Mouse (Mus musculus): ENCODE measurements around the gene Wdtc1. TPM values are rescaled to one million over a fixed set of nuclear protein-coding genes. Genes with fewer than 3 reads are reported as not detected.

Wdtc1 gene
- polyA plus RNA-seq, 1 experiment from 2014 or later: 14.0 TPM

- 83% methylated on average over 2 of the region's 2 CpGs for WGBS
- no peaks in the 10 kb centered on the region for H3K9me3 ChIP-seq (replicated peaks)
- no peak overlapping the region for H3K27ac ChIP-seq
- no peak overlapping the region for H3K4me3 ChIP-seq
- no peak for ATAC-seq
- H3K4me1 ChIP-seq: peaks cover 15% of the 10 kb centered on the region
- no peak overlapping the region for H3K9ac ChIP-seq
- no peak overlapping the region for H3K4me2 ChIP-seq
- H3K36me3 ChIP-seq (ENCODE audit: poor library complexity, severe bottlenecking): 0 out of 2 replicates have a peak, but pooled peaks cover 2% of the 10 kb centered on the region
- H3K27me3 ChIP-seq: peaks cover 12% of the 10 kb centered on the region; the same call in 1 of the 2 replicates
These were observed 13.1 kb downstream of the Wdtc1 start for GRCm38 (mm10) chr4:133340217-133340616.

- peak; percentile 99 for ATAC-seq
- WGBS: under 1% methylated on average over 57 of the region's 60 CpGs
- Histone ChIP-seq H3K9me3 (replicated peaks) (no peaks in the 10 kb centered on the region), H3K27ac (peak overlapping the region; percentile 89), H3K27me3 (peaks cover 12% of the 10 kb centered on the region; the same call in 1 of the 2 replicates), H3K4me1 (peaks cover 15% of the 10 kb centered on the region), H3K4me3 (peak overlapping the region; percentile 87), H3K9ac (peak overlapping the region; percentile 90), H3K4me2 (peak overlapping the region; percentile 83), H3K36me3 (ENCODE audit: poor library complexity, severe bottlenecking) (0 out of 2 replicates have a peak, but pooled peaks cover 4% of the 10 kb centered on the region)
These were observed 14.0 kb downstream of the Wdtc1 start for GRCm38 (mm10) chr4:133339148-133339749.

GRCm38 (mm10) chr4:133338521-133339095 is 14.7 kb downstream of the Wdtc1 start:
- WGBS: 1% methylated on average over 35 of the region's 39 CpGs
- H3K4me3 ChIP-seq: peak overlapping the region; percentile 87
- no peak; the same call in 1 of the 2 replicates for ATAC-seq

GRCm38 (mm10) chr4:133337833-133338520 is 15.3 kb downstream of the Wdtc1 start:
- Histone ChIP-seq H3K27me3 (peaks cover 7% of the 10 kb centered on the region; the same call in 1 of the 2 replicates), H3K27ac (no peak overlapping the region), H3K36me3 (ENCODE audit: poor library complexity, severe bottlenecking) (0 out of 2 replicates have a peak, but pooled peaks cover 4% of the 10 kb centered on the region), H3K4me3 (peak overlapping the region; percentile 87), H3K4me1 (peaks cover 19% of the 10 kb centered on the region), H3K9me3 (replicated peaks) (no peaks in the 10 kb centered on the region), H3K4me2 (peak overlapping the region; percentile 83), H3K9ac (peak overlapping the region; percentile 90)
- ATAC-seq: no peak
- 14% methylated on average over 14 of the region's 14 CpGs for WGBS

More at GRCm38 (mm10) chr4:133338521-133339095, 14.7 kb downstream of the Wdtc1 start:
- Histone ChIP-seq H3K4me2 (peak overlapping the region; percentile 83), H3K9ac (peak overlapping the region; percentile 90), H3K9me3 (replicated peaks) (no peaks in the 10 kb centered on the region), H3K4me1 (peaks cover 15% of the 10 kb centered on the region), H3K27me3 (peaks cover 12% of the 10 kb centered on the region; the same call in 1 of the 2 replicates), H3K27ac (peak overlapping the region; percentile 89), H3K36me3 (ENCODE audit: poor library complexity, severe bottlenecking) (0 out of 2 replicates have a peak, but pooled peaks cover 4% of the 10 kb centered on the region)

- no peak overlapping the region for H3K27ac ChIP-seq
- no peaks in the 10 kb centered on the region for H3K9me3 ChIP-seq (replicated peaks)
- no peak overlapping the region for H3K4me2 ChIP-seq
- no peak for ATAC-seq
- H3K4me3 ChIP-seq: no peak overlapping the region
- no peak overlapping the region for H3K9ac ChIP-seq
- H3K4me1 ChIP-seq: peaks cover 18% of the 10 kb centered on the region
- H3K36me3 ChIP-seq (ENCODE audit: poor library complexity, severe bottlenecking): 0 out of 2 replicates have a peak, but pooled peaks cover 4% of the 10 kb centered on the region
- WGBS: 36% methylated on average over 6 of the region's 6 CpGs
- H3K27me3 ChIP-seq: no peaks in the 10 kb centered on the region
These were observed 20.0 kb downstream of the Wdtc1 start for GRCm38 (mm10) chr4:133333306-133333705.

GRCm38 (mm10) chr4:133330296-133330695 is 23.0 kb downstream of the Wdtc1 start:
- 0 out of 2 replicates have a peak, but pooled peaks cover 3% of the 10 kb centered on the region for H3K36me3 ChIP-seq (ENCODE audit: poor library complexity, severe bottlenecking)
- 81% methylated on average over 4 of the region's 4 CpGs for WGBS
- ATAC-seq: no peak
- no peak overlapping the region for H3K27ac ChIP-seq
- no peak overlapping the region for H3K9ac ChIP-seq
- no peaks in the 10 kb centered on the region for H3K9me3 ChIP-seq (replicated peaks)
- no peak overlapping the region for H3K4me3 ChIP-seq
- H3K4me1 ChIP-seq: peaks cover 4% of the 10 kb centered on the region; the same call in 1 of the 2 replicates
- no peaks in the 10 kb centered on the region for H3K27me3 ChIP-seq
- H3K4me2 ChIP-seq: no peak overlapping the region

GRCm38 (mm10) chr4:133328129-133328528 is 25.2 kb downstream of the Wdtc1 start:
- Histone ChIP-seq H3K9me3 (replicated peaks) (no peaks in the 10 kb centered on the region), H3K4me3 (no peak overlapping the region), H3K4me1 (no peaks in the 10 kb centered on the region), H3K27ac (no peak overlapping the region), H3K9ac (no peak overlapping the region), H3K4me2 (no peak overlapping the region), H3K27me3 (no peaks in the 10 kb centered on the region), H3K36me3 (ENCODE audit: poor library complexity, severe bottlenecking) (peaks cover 5% of the 10 kb centered on the region)
- no peak for ATAC-seq
- WGBS: 86% methylated on average over 7 of the region's 7 CpGs

- Histone ChIP-seq H3K27ac (no peak overlapping the region), H3K4me3 (no peak overlapping the region), H3K4me1 (no peaks in the 10 kb centered on the region), H3K4me2 (no peak overlapping the region), H3K36me3 (ENCODE audit: poor library complexity, severe bottlenecking) (peaks cover 25% of the 10 kb centered on the region), H3K27me3 (no peaks in the 10 kb centered on the region), H3K9me3 (replicated peaks) (no peaks in the 10 kb centered on the region), H3K9ac (no peak overlapping the region)
- ATAC-seq: no peak
- 91% methylated on average over 3 of the region's 3 CpGs for WGBS
These were observed 33.6 kb downstream of the Wdtc1 start for GRCm38 (mm10) chr4:133319667-133320066.

GRCm38 (mm10) chr4:133315991-133316390 is 37.3 kb downstream of the Wdtc1 start:
- ATAC-seq: no peak
- no peaks in the 10 kb centered on the region for H3K4me1 ChIP-seq
- H3K27ac ChIP-seq: no peak overlapping the region
- H3K27me3 ChIP-seq: no peaks in the 10 kb centered on the region
- H3K4me3 ChIP-seq: no peak overlapping the region
- no peaks in the 10 kb centered on the region for H3K9me3 ChIP-seq (replicated peaks)
- peaks cover 31% of the 10 kb centered on the region for H3K36me3 ChIP-seq (ENCODE audit: poor library complexity, severe bottlenecking)
- 93% methylated on average over 5 of the region's 5 CpGs for whole genome bisulfite sequencing
- no peak overlapping the region for H3K4me2 ChIP-seq
- no peak overlapping the region for H3K9ac ChIP-seq

GRCm38 (mm10) chr4:133314896-133315295 is 38.4 kb downstream of the Wdtc1 start:
- 82% methylated on average over 8 of the region's 8 CpGs for WGBS
- Histone ChIP-seq H3K4me2 (no peak overlapping the region), H3K27ac (no peak overlapping the region), H3K9me3 (replicated peaks) (no peaks in the 10 kb centered on the region), H3K9ac (no peak overlapping the region), H3K4me3 (no peak overlapping the region), H3K4me1 (no peaks in the 10 kb centered on the region), H3K36me3 (ENCODE audit: poor library complexity, severe bottlenecking) (peaks cover 26% of the 10 kb centered on the region), H3K27me3 (no peaks in the 10 kb centered on the region)
- no peak for ATAC-seq

- ATAC-seq: no peak
- Histone ChIP-seq H3K9ac (no peak overlapping the region), H3K36me3 (ENCODE audit: poor library complexity, severe bottlenecking) (peaks cover 30% of the 10 kb centered on the region), H3K9me3 (replicated peaks) (no peaks in the 10 kb centered on the region), H3K4me2 (no peak overlapping the region), H3K4me1 (no peaks in the 10 kb centered on the region), H3K4me3 (no peak overlapping the region), H3K27ac (no peak overlapping the region), H3K27me3 (no peaks in the 10 kb centered on the region)
- 0% methylated on average over 3 of the region's 3 CpGs for WGBS
These were observed 43.3 kb downstream of the Wdtc1 start for GRCm38 (mm10) chr4:133309948-133310347.

- Histone ChIP-seq H3K9ac (no peak overlapping the region), H3K4me2 (no peak overlapping the region), H3K36me3 (ENCODE audit: poor library complexity, severe bottlenecking) (peaks cover 35% of the 10 kb centered on the region), H3K4me3 (no peak overlapping the region), H3K4me1 (no peaks in the 10 kb centered on the region), H3K27me3 (no peaks in the 10 kb centered on the region), H3K27ac (no peak overlapping the region), H3K9me3 (replicated peaks) (no peaks in the 10 kb centered on the region)
- no peak for ATAC-seq
- WGBS: 32% methylated on average over 3 of the region's 3 CpGs
These were observed 46.0 kb downstream of the Wdtc1 start for GRCm38 (mm10) chr4:133307331-133307730.
